Mouse (Mus musculus) olfactory bulb, adult 2 months (tissue): ENCODE data around the gene Lasp1. TPM values are rescaled to one million over a fixed set of nuclear protein-coding genes. Genes with fewer than 3 reads are reported as not detected.
A peak's percentile ranks its signal among the peaks of the same experiment; 100 is the strongest.

ENCODE experiments used
- H3K27ac ChIP-seq: fragments of 200-500 bp; 2 replicates; pipeline ENCODE4 v1.5.1; 2012; ENCODE audit warnings: low read depth, low read length; ENCODE audit not compliant: insufficient read depth
- H3K4me1 ChIP-seq: fragments of 200-500 bp; 2 replicates; pipeline ENCODE4 v1.6.1; 2012; ENCODE audit warnings: low read length; ENCODE audit not compliant: control insufficient read depth, insufficient read depth
- H3K4me3 ChIP-seq: fragments of 200-500 bp; 2 replicates; pipeline ENCODE4 v1.5.1; 2012; ENCODE audit warnings: mild to moderate bottlenecking, low read depth, low read length, moderate library complexity; ENCODE audit not compliant: insufficient read depth
- CTCF ChIP-seq: fragments of 200-500 bp; IDR thresholded peaks from 2 replicates; pipeline ENCODE4 v1.5.1; 2012; ENCODE audit warnings: low read depth, mild to moderate bottlenecking, low read length, moderate library complexity; ENCODE audit not compliant: insufficient read depth
- POLR2A ChIP-seq: fragments of 200-500 bp; IDR thresholded peaks from 2 replicates; pipeline ENCODE4 v1.6.1; 2012; ENCODE audit warnings: mild to moderate bottlenecking, low read depth, low read length, moderate library complexity; ENCODE audit not compliant: insufficient read depth
- whole genome bisulfite sequencing: fragments of 180-500 bp; shearing (Covaris S2); methylation state at CpG from one replicate; pipeline ENCODE4 v1.1.7; 2018; 5-methylcytosine and 5-hydroxymethylcytosine counted together
- polyA plus RNA-seq: library from polyadenylated mRNA; stranded (reverse); fragments of >200 nt; gene quantifications from 2 replicates; pipeline ENCODE4 v1.2.4, GENCODE M21; 2012; ENCODE audit warnings: low replicate concordance; ENCODE audit not compliant: missing spikeins, insufficient read depth, insufficient read length

The Lasp1 gene
- polyA plus RNA-seq, 1 experiment, result not detected

GRCm38 (mm10) chr11:97775808-97776496, 22.8 kb upstream of the Lasp1 start, which contains the start of gene 1700001P01Rik:
1700001P01Rik (minus strand) TSS chr11:97775918.
- WGBS, result 45% methylated on average over 17 of the region's 17 CpGs
- no peak within 1 kb of the TSS for H3K4me3 ChIP-seq
- TF ChIP-seq POLR2A (no peak), CTCF (no peak)
- H3K27ac ChIP-seq, result no peak within 1 kb of the TSS
- H3K4me1 ChIP-seq, result peaks cover 3% of the 10 kb centered on the region

- H3K4me1 ChIP-seq, result peaks cover 4% of the 10 kb centered on the region
- WGBS, result 59% methylated on average over 5 of the region's 5 CpGs
- H3K27ac ChIP-seq, result no peak overlapping the region
- TF ChIP-seq POLR2A (no peak), CTCF (no peak)
- H3K4me3 ChIP-seq, result no peak overlapping the region
Observed at GRCm38 (mm10) chr11:97776497-97777128, 22.2 kb upstream of the Lasp1 start.

- H3K27ac ChIP-seq, result no peak overlapping the region
- H3K4me3 ChIP-seq, result no peak overlapping the region
- WGBS, result 44% methylated on average over 2 of the region's 2 CpGs
- H3K4me1 ChIP-seq, result peaks cover 4% of the 10 kb centered on the region
- TF ChIP-seq POLR2A (no peak), CTCF (no peak)
Observed at GRCm38 (mm10) chr11:97777129-97777529, 21.7 kb upstream of the Lasp1 start.

GRCm38 (mm10) chr11:97778918-97779317, 19.9 kb upstream of the Lasp1 start:
- H3K4me3 ChIP-seq, result no peak overlapping the region
- H3K4me1 ChIP-seq, result peaks cover 4% of the 10 kb centered on the region
- TF ChIP-seq POLR2A (no peak), CTCF (no peak)
- no peak overlapping the region for H3K27ac ChIP-seq
- WGBS, result 92% methylated on average over 1 of the region's 1 CpGs

- no peak overlapping the region for H3K27ac ChIP-seq
- 71% methylated on average over 2 of the region's 2 CpGs for WGBS
- TF ChIP-seq CTCF (no peak), POLR2A (no peak)
- H3K4me3 ChIP-seq, result no peak overlapping the region
- H3K4me1 ChIP-seq, result peaks cover 4% of the 10 kb centered on the region
Observed at GRCm38 (mm10) chr11:97779968-97780701, 18.7 kb upstream of the Lasp1 start.

- WGBS, result under 1% methylated on average over 11 of the region's 11 CpGs
- TF ChIP-seq POLR2A (no peak), CTCF (no peak)
- Histone ChIP-seq H3K4me3 (peak overlapping the region; percentile 76), H3K27ac (peak overlapping the region; percentile 71; the same call in 1 of the 2 replicates), H3K4me1 (peaks cover 4% of the 10 kb centered on the region)
Observed at GRCm38 (mm10) chr11:97781478-97781831, 17.3 kb upstream of the Lasp1 start.

GRCm38 (mm10) chr11:97781832-97782563, 16.8 kb upstream of the Lasp1 start, which contains the start of gene Rpl23:
Rpl23 (minus strand) TSS chr11:97782437.
- TF ChIP-seq POLR2A (peak; percentile 89), CTCF (no peak)
- under 1% methylated on average over 67 of the region's 67 CpGs for WGBS
- H3K27ac ChIP-seq, result peak within 1 kb of the TSS; percentile 73
- H3K4me3 ChIP-seq, result peak within 1 kb of the TSS; percentile 76
- peaks cover 4% of the 10 kb centered on the region for H3K4me1 ChIP-seq

- H3K4me1 ChIP-seq, result peaks cover 4% of the 10 kb centered on the region
- peak overlapping the region; percentile 73 for H3K27ac ChIP-seq
- peak overlapping the region; percentile 76 for H3K4me3 ChIP-seq
- WGBS, result 0% methylated on average over 10 of the region's 10 CpGs
- no peak for TF ChIP-seq POLR2A
- TF ChIP-seq CTCF, result no peak
Observed at GRCm38 (mm10) chr11:97782564-97782895, 16.3 kb upstream of the Lasp1 start.
